18 mouse cellular contexts compared by ENCODE assay signal in genomic region chr7:90332483-90333065, GRCm38 (mm10). TPM values are rescaled to one million over a fixed set of nuclear protein-coding genes. Genes with fewer than 3 reads are reported as not detected.
DNase-seq lines count a peak whose midpoint lies in the region; ATAC-seq and TF ChIP-seq lines count a peak whose summit lies in the region.
"Had no signal": no experiment of that assay in that cellular context is flagged by ENCODE, and none has a peak within 500 bp of the region (broad histone marks: within the 10 kb centered on the region; RNA-seq: fewer than 3 reads in every experiment).

No protein-coding gene starts in this region.

- no peaks in the 10 kb centered on the region for H3K36me3 ChIP-seq in stomach, postnatal 0 days (ENCODE audit: control insufficient read depth, insufficient read depth, low read length)
- H3K36me3 ChIP-seq: heart, embryonic 12.5 days; hindbrain, embryonic 12.5 days had no signal

- DNase-seq in adrenal gland, adult 2 months, result peak; percentile 72
- no peak for DNase-seq in adrenal gland, postnatal 4 days (ENCODE audit: low spot score in 2 of 2)
- peak; percentile 29 for DNase-seq in kidney, adult 18-20 months
- DNase-seq in kidney, postnatal 10 days, result no peak
- DNase-seq in adrenal gland, postnatal 10 days, result peak; percentile 29
- DNase-seq in stomach, postnatal 0 days (ENCODE audit: low spot score), result no peak
- no peak for DNase-seq in T-cell, adult 2 months (ENCODE audit: low spot score)
- DNase-seq in cerebellum, postnatal 10 days, result no peak
- DNase-seq: cerebellum, adult 9-11 months; gastrocnemius, postnatal 25 days; layer of hippocampus, postnatal 36 days; lung, adult 18-20 months; thymus, postnatal 14 days had no signal

- no peak overlapping the region for H3K9ac ChIP-seq in stomach, postnatal 0 days (ENCODE audit: low read length)
- H3K9ac ChIP-seq: forebrain, embryonic 13.5 days; heart, embryonic 12.5 days; hindbrain, embryonic 12.5 days had no signal

- H3K9me3 ChIP-seq in stomach, postnatal 0 days (ENCODE audit: control insufficient read depth, low read length), result no peaks in the 10 kb centered on the region
- H3K9me3 ChIP-seq: forebrain, embryonic 13.5 days; heart, embryonic 12.5 days; hindbrain, embryonic 12.5 days had no signal

- WGBS in stomach, postnatal 0 days, result 70% methylated on average over 3 of the region's 3 CpGs

- no peak overlapping the region for H3K4me3 ChIP-seq in stomach, postnatal 0 days (ENCODE audit: low read depth, low read length)
- H3K4me3 ChIP-seq: forebrain, embryonic 13.5 days; heart, embryonic 12.5 days; hindbrain, embryonic 12.5 days had no signal

- H3K4me2 ChIP-seq in stomach, postnatal 0 days (replicated peaks; ENCODE audit: low read depth), result no peak overlapping the region
- H3K4me2 ChIP-seq: forebrain, embryonic 13.5 days; heart, embryonic 12.5 days; hindbrain, embryonic 12.5 days; midbrain, embryonic 11.5 days had no signal

- ATAC-seq in stomach, postnatal 0 days (ENCODE audit: low FRiP score, low TSS enrichment), result peak; percentile 80
- ATAC-seq: forebrain, embryonic 13.5 days had no signal

- H3K27me3 ChIP-seq in stomach, postnatal 0 days (ENCODE audit: control insufficient read depth, insufficient read depth, low read length), result no peaks in the 10 kb centered on the region
- H3K27me3 ChIP-seq: forebrain, embryonic 13.5 days; heart, embryonic 12.5 days; hindbrain, embryonic 12.5 days had no signal

- no peaks in the 10 kb centered on the region for H3K4me1 ChIP-seq in stomach, postnatal 0 days (replicated peaks; ENCODE audit: control insufficient read depth, insufficient read depth)
- H3K4me1 ChIP-seq: forebrain, embryonic 13.5 days; hindbrain, embryonic 12.5 days had no signal

- H3K27ac ChIP-seq in stomach, postnatal 0 days (replicated peaks), result no peak overlapping the region
- H3K27ac ChIP-seq: forebrain, embryonic 13.5 days; hindbrain, embryonic 12.5 days; macrophage had no signal

- no peak for TF ChIP-seq CTCF in stomach, postnatal 0 days (IDR thresholded peaks at IDR 0.05; ENCODE audit: low read depth)

- TF ChIP-seq EP300 in stomach, postnatal 0 days (optimal IDR thresholded peaks at IDR 0.05), result no peak

RNA-seq across cellular contexts. Expression of gene Sytl2, which starts 30.5 kb away (rescaled TPM):
- 1 to 10 TPM; 6.2 to 8.8 TPM for total RNA-seq in adrenal gland, adult 2 months (2021)
- polyA plus RNA-seq in adrenal gland, adult 2 months (2012; rRNA removed), result 0.77 and 1.8 TPM in 2 replicates
- total RNA-seq in adrenal gland, postnatal 4 days (2021), result 10 to 100 TPM in 1 of 2 experiments, 1 to 10 TPM in 1; 9.1 to 17.2 TPM
- total RNA-seq in adrenal gland, postnatal 10 days (2021), result 10 to 100 TPM in 1 of 2 experiments, 1 to 10 TPM in 1; 7.3 to 13.7 TPM
- polyA plus RNA-seq in stomach, postnatal 0 days (2015; fragmentation: Nextera tagmentation; extraction: Ambion mirVana), result 31.0 and 32.3 TPM in 2 replicates

Comparison
In these comparisons a context has a peak if more than half of its experiments do, and no peak if none do; other contexts are left out.
1. DNase-seq: peak in adrenal gland, adult 2 months (single experiment), kidney, adult 18-20 months (single experiment) and adrenal gland, postnatal 10 days (single experiment); none in adrenal gland, postnatal 4 days (0 of 2), kidney, postnatal 10 days (single experiment), stomach, postnatal 0 days (single experiment), T-cell, adult 2 months (single experiment) and cerebellum, postnatal 10 days (0 of 2).